Mouse (Mus musculus) CD4-positive naive resting alpha-beta T cell, adult 57 days (primary cell): ENCODE data around the gene Zfp955b. TPM values are rescaled to one million over a fixed set of nuclear protein-coding genes. Genes with fewer than 3 reads are reported as not detected.

ENCODE experiments used
- total RNA-seq: library from RNA; stranded (reverse); gene quantifications from one replicate; pipeline ENCODE4 v1.2.4, GENCODE M21; 2023

The Zfp955b gene
- 9.8 TPM for total RNA-seq

GRCm38 (mm10) chr17:33289039-33289875 is at the start of gene Zfp955b:
Zfp955b (plus strand) TSS chr17:33289544.

GRCm38 (mm10) chr17:33254530-33255318 is 34.6 kb upstream of the Zfp955b start, which contains the start of gene Zfp955a:
Zfp955a (minus strand) TSS chr17:33255145.

GRCm38 (mm10) chr17:33264376-33264775 is 25.0 kb upstream of the Zfp955b start, which contains the start of gene Olfr63:
Olfr63 (plus strand) TSS chr17:33264676.

Other genes starting within 250 kb of the Zfp955b start
- gene 4921501E09Rik, start 221.5 kb upstream of the Zfp955b start, total RNA-seq, result not detected
- gene Zfp563, start 200.2 kb upstream of the Zfp955b start, total RNA-seq, result 8.2 TPM
- gene Morc2b, start 149.9 kb upstream of the Zfp955b start, total RNA-seq, result not detected
- gene Olfr55, start 121.1 kb upstream of the Zfp955b start, total RNA-seq, result not detected
- gene Olfr239, start 98.2 kb upstream of the Zfp955b start, total RNA-seq, result not detected
- gene Olfr1564, start 67.9 kb upstream of the Zfp955b start, total RNA-seq, result not detected
- gene Zfp955a, start 34.4 kb upstream of the Zfp955b start, total RNA-seq, result 7.1 TPM
- gene Olfr63, start 24.9 kb upstream of the Zfp955b start, total RNA-seq, result 0.12 TPM
- gene Zfp81, start 69.3 kb downstream of the Zfp955b start, total RNA-seq, result 20.0 TPM
- gene Zfp101, start 105.1 kb downstream of the Zfp955b start, total RNA-seq, result 10.9 TPM
- not detected for gene Actl9, start 143.4 kb downstream of the Zfp955b start, total RNA-seq
- 157 TPM for gene Adamts10, start 234.7 kb downstream of the Zfp955b start, total RNA-seq